Mouse (Mus musculus): Measurements from ENCODE around the gene Dusp2.

GRCm38 (mm10) chr2:127314467-127315154 is 21.3 kb upstream of the Dusp2 start:
- TF ChIP-seq CTCF (conservative IDR thresholded peaks at IDR 0.05; ENCODE audit: low read length) = no peak
- TF ChIP-seq NANOG (IDR thresholded peaks at IDR 0.05; ENCODE audit: borderline replicate concordance, low read length) = no peak
- TF ChIP-seq POU5F1 (IDR thresholded peaks at IDR 0.05; ENCODE audit: borderline replicate concordance, low read length) = no peak

All from E14TG2a.4 (cell line).